Mouse (Mus musculus): ENCODE data around the gene Fam84b.
"Not testable (repeated sequence)": the region's sequence is repeated elsewhere in the genome, so short reads cannot be mapped to it uniquely, and the experiment has no call there.

The Fam84b gene

DNA sequence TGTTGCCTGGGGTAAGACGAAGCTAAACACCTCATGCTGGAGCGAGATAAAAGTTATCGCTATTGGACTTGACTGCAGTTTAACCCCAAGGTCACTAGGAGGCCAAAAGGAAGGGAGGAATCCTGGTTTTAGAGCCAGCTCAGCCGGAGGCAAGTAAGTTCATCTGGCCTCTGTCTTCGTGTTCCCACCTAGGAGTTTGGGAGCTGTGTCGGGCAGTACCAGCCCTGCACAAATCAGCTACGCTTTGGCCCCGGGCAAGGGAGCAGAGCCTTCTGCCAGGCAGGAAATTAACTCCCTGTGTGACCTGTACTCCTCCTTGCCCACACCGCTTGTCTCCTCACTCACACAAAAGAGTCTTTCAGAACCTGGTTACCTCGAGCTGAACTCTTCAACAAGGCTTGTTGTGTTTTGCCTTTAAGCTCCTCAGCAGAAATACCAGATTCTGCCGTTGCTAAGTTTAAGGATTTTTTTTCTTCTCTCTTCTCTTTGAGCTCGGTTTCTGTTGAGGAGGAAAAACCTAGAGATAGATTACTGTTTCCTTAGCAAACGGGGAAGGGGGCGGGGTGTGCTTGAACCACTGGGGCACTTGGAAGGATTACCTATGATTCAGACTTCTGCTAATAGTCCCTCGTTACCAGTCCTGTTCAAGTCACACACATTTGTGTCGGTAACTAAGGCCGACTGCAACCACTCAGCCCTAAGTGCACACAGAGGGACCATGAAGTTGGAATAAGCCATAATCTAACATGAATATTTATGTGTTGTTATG is at the start of gene Fam84b:
TSS of gene Fam84b (minus strand) at position 548 of the 769 bp plus-strand sequence.
- DNase-seq (ENCODE audit: low read depth) = peak; percentile 63

DNA sequence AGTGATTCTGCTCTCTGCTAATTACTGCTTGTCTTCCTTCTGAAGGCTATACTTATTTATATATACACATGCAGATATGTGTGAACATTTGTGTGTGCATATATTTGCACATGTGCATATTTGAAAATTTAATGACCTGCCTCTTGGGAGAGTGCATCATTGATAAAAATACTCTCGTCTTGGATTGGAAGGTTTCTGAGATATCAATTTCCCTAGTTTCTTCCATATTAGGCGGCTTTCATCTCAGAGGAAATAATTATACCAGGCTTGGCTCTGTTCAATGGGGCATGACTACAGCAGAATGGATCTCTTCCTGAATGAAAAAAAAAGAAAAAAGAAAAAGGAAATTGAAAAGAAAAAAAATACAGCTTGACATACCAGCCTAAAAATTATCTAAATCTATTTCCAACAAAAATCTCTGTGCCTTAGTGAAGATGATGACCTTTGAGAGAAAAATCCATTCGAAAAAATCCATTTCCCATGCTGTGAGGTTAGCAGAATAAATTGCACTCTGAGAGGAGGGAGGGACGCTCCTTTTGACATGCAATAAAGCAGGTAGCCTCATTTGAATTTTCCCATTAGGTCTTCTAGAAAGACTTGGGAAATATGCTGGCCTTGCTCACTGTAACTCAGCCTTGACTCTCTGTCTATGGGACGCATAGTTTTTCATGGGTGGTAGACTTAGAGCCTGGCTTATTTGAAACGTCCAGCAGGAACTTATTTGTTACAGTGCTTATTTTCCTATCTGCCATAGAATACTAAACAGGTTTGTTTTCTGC is 44.8 kb upstream of the Fam84b start:
- DNase-seq (ENCODE audit: low read depth) = no peak

DNA sequence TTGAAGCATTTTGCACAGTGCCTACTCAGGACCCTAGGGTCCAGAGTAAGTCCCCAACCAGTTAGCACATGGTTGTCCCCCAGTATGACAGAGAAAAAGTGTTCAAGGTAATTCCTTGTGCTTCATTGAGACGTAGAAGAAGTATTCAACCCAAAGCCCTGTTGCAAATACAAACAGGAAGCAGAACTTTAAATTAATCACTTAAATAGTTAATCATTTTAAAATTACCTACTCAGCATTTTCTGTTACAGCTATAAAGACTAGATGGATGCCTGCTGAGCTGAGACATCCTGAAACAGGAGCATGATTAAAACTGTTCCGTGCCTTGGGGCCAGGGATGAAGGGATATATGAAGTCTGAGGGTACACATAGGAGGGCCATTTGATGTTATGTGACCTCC is 42.5 kb upstream of the Fam84b start:
- DNase-seq (ENCODE audit: low read depth) = no peak

DNA sequence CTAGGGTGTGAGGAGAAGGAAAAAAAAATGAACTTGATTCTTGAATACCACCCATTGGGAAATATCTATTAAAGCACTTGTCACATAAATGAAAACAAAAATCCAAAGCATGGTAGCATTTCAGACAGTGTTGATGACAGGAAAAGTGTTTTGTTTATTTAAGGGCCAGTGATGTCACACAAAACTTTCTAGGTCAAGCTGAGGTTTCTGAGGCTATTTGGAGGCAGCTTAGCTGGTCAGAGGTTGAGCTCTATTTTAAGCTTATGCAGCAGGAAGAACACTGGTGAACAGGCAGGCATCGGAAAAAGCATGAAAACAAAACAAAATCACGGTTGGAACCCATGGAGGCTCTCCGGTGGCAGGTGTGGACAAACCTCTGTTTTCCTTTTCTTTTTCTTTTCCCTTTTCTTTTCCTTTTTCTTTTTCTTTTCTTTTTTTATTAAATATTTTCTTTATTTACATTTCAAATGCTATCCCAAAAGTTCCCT is 39.4 kb upstream of the Fam84b start:
- no peak for DNase-seq (ENCODE audit: low read depth)

DNA sequence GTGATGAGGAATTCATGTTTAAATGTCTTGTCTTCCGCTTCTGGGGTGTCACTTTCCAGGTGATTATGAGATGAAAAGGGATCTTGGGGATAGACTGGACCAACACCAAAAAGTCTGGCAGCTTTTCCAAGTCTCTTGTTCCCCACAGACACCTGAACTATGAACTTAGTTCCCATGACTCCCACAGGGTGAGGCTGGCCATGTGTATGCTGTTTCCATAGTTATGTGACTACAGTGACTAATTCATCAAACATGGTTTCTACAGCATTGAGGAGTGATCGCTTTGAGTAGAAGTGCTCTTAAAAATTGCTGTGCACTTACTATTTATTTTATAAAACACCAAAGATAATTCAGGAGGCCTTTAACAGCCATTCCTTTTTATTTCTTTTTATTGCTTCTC is 35.1 kb upstream of the Fam84b start:
- no peak for DNase-seq (ENCODE audit: low read depth)

- no peak for DNase-seq (ENCODE audit: low read depth)
Observed at GRCm38 (mm10) chr15:60875721-60876120, 22.1 kb upstream of the Fam84b start.

DNA sequence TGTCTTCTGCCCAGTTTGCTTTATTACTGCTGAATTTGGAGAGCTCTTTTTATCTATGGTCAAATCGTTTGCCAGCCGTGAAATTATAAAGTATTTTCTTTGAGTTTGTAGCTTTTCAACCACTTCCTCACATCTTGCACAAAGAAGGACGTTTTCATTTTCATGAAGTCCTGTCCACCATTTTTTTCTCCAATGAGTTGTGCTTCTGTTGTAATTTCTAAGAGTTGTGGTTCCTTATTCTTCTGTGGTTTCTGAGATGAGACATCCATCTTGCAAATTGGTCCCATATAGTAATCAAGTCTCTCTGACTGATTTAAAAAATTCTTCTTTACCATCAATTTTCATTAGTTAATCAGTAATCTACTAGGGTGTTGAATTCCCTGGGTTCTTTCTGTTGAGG is 8.8 kb upstream of the Fam84b start:
- DNase-seq (ENCODE audit: low read depth) = no peak

GRCm38 (mm10) chr15:60855112-60855511 is 1.5 kb upstream of the Fam84b start:
- DNase-seq (ENCODE audit: low read depth) = no peak

DNA sequence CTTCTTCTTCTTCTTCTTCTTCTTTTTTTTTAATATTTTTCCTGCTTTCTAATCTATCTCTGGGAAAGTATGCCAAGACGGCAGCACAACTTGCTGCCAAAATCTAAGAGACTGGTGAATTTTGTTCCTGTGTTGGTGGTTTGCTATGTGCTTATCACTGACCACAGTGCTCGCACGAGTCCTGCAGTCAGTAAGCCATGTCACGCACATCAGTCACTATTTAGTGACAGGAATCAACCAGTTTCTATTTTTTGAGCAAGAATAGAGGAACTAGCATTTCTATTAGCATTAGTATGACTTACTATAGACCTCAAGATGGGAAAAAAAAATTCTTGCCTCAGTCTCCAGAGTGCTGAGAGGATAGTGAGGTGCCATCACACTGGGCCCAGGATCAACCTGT is 573 bp upstream of the Fam84b start:
- no peak for DNase-seq (ENCODE audit: low read depth)

DNA sequence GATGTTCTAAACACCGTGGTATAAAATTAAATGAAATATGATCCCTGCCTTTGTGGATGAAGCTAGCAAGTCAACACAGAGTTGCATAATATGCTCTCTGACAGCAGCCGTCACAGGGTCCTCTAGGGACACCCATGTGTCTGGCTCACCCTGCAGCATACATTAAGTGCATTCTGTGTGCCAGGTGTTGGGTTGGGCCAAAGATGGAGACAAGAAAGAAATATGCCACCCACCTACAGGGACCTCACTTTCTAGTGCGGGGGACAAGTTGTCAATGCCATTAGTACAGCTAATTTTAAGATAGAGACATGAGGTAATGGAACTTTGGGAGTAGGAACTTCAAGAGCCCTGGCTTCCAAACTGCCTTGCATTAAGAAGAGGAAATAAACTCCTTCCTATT is 4.9 kb downstream of the Fam84b start:
- no peak for DNase-seq (ENCODE audit: low read depth)

DNA sequence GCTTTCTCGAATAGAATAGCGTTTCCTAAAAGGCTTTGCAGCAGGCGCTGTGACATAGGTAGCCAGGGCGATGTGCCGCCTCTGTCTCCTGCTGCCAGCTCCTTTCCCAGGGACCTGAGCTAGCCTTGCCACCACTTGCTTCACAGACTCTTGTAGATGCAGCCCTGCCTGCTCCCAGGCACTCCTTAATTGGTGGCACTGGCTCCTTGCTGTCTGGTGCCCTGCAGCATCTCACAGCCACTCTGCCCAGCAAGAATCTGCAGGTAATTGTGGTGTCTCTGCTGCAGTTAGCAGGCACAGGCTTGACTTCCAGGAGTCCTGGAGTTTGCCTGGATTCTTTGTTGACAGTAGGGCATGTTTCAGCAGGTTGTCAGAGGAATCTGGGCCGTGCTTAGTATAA is 7.3 kb downstream of the Fam84b start:
- DNase-seq (ENCODE audit: low read depth) = no peak

GRCm38 (mm10) chr15:60845886-60846285 is 7.7 kb downstream of the Fam84b start:
- DNase-seq (ENCODE audit: low read depth) = no peak

- DNase-seq (ENCODE audit: low read depth) = no peak
Observed at GRCm38 (mm10) chr15:60841785-60842184, 11.8 kb downstream of the Fam84b start.

DNA sequence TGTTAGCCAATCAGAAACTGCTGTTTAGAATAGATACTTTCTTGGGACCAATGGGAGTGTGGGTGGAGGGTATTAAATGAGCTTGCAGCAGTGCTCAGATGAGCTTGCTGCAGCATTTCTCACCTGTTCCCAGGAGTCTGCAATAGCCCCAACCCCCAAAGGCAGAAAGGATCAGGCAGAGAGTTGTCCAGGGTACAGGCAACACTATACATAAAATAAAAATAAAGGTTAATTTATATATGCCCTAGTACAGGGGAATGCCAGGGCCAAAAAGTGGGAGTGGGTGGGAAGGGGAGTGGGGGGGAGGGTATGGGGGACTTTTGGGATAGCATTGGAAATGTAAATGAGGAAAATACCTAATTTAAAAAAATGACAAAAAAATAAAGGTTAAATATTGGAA is 12.3 kb downstream of the Fam84b start:
- not testable (repeated sequence) for DNase-seq (ENCODE audit: low read depth)

- DNase-seq (ENCODE audit: low read depth) = no peak
Observed at GRCm38 (mm10) chr15:60840296-60840670, 13.3 kb downstream of the Fam84b start.

DNA sequence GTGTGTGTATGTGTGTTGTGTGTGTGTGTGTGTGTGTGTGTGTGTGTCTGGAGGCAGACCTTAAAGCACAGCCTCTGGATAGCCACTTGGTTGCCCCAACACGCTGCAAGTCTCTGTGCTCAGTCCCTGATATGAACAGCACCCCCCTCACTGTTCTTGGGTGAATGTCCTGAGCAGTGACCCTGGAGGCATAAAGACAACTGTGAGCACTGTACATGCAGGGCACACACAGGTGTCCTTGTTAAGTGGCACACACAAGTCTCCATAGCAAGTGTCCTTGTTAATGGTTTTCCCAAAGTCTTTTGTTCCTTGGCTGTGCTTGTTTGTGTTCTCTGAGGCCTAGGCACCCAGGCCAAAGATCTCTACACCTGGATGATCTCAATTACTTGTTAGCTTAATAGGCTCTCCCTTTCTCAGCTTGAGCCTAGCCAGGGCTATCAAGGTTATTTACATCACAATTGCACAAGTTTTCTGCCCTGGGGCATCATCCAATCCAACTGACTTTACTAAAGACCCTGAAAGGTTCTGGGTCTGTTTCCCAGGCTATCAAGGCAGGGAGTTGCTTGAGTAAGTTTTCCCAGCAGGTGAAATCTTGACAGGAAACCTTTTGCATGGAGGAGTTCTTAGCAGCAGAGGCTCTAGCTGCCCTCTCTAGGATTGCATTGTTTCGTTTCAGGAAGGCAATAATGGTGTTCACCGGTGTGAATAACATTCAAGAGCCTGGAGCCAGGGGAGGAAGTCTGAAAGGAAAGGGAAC is 13.9 kb downstream of the Fam84b start:
- no peak for DNase-seq (ENCODE audit: low read depth)

DNA sequence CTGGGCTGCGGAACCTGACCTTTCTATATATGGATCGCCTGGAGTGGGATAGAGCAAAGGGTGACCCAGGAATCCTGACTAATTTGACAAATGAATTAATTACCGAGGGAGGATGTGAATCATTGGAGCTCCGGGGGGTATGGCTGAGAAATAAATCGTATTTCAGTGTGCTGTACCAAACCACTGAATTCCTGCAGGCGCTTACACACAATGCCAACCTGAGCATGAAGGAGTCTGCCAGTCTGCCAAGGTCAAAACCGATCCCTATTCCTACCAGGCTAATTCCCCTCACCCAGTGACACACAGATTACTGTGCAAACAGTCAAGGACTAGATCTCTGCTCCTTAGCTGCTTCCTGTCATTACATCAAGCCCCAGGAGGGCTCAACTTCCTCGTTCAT is 15.4 kb downstream of the Fam84b start:
- DNase-seq (ENCODE audit: low read depth) = no peak

GRCm38 (mm10) chr15:60837719-60838118 is 15.9 kb downstream of the Fam84b start:
- DNase-seq (ENCODE audit: low read depth) = no peak

DNA sequence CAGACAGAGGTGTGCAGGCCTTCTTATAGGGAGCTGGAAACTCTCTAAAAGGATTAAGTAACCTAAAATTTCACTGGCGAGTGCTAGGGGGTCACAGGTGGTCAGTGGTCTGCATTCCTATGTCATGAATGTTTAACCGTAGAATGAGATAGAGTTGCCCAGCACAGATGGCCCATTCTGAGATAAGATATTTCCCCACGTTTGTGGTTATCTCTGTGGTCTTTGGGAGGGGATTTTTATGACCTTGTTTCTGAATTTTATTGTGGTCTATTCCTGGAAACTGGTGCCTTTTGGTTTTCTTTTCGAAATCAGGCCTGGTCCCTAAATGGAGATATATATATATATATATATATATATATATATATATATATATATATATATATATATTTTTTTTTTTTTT is 17.3 kb downstream of the Fam84b start:
- no peak for DNase-seq (ENCODE audit: low read depth)

DNA sequence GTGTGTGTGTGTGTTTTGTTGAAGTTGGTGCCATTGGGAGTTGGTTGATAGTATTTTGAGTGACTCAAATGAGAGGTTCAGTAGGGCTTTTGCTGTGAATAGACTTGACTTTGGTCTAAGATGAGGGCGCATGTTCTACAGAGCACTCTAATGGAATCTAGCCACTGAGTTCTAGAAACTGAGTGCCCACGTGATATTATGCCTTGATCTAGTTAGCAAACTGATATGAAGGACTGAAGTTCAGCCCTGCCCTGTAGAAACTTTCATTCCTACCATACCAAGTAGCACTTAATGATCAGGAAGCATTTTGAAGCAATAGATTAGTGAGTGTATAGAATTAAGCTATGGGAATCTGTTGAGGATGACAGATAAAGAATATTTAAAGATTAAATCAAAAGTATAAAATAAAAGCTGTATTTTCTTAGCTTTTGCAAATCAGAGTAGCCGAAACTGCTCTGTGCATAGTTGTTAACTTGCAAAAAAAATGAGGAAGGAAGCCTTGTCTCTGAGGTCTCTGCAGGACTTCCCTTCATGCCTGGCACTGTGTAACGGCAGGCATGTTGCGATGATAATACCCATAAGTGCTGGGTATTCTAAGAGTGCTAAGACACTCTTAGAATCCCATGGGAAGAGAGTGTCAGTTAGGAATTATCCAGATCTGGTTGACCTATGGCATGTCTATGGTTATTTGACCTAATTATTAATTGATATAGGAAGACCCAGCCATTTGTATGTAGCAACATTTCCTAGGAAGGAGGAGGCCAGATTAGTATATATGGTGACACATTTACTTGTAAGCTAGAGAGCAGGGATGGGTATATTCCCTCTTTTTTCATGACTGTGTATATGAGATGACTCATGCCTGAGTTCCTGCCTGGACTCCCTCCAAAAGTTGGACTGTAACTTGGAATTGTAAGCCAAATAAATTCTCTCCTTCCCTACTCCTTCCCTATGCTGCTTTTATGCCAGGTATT is 18.7 kb downstream of the Fam84b start:
- no peak for DNase-seq (ENCODE audit: low read depth)

DNA sequence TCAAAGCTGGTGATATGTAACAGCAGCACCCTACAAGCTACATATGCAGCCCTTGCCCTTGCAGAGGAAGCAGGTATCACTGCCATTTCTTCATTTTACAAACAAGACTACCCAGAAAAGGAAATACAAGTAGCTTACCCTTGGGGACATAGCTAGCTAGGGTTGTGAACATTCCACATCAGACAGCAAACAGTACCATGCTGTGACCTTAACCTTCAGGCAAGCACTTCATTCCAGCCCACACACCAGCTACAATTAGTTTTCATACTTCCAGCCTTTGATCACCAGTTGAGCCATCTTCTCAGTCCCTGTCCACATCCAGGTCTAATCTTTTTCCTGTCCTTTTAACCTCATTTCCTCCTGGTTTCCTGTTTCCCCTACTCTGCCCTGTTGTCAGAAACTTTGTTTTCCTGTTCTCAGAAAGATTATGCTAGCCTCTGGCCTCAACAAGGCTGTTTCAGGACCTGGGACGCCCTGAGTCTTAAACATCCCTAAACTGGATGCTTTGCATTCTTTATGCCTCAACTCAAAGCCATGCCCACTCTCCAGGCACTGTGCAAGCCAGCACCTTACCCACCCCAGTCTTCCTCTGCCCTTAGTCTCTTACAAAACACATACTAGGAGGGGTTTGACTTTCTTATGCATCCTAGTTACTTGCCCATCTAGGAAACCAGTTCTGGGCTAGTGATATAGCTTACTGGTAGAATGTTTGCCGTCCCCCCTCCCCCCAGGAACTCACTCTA is 19.9 kb downstream of the Fam84b start:
- no peak for DNase-seq (ENCODE audit: low read depth)
